Mouse (Mus musculus): ENCODE results near the gene Slco2a1.
"Not testable (repeated sequence)": the region's sequence is repeated elsewhere in the genome, so short reads cannot be mapped to it uniquely, and the experiment has no call there.

Slco2a1 gene

GRCm38 (mm10) chr9:103082246-103082975, 93.9 kb downstream of the Slco2a1 start:
- DNase-seq (ENCODE audit: low spot score in 2 of 2), result no peak

- DNase-seq (ENCODE audit: low spot score in 2 of 2), result no peak
Measured at GRCm38 (mm10) chr9:103083405-103083804, 94.9 kb downstream of the Slco2a1 start.

GRCm38 (mm10) chr9:103086736-103087135, 98.2 kb downstream of the Slco2a1 start:
- DNase-seq (ENCODE audit: low spot score in 2 of 2), result no peak

DNA sequence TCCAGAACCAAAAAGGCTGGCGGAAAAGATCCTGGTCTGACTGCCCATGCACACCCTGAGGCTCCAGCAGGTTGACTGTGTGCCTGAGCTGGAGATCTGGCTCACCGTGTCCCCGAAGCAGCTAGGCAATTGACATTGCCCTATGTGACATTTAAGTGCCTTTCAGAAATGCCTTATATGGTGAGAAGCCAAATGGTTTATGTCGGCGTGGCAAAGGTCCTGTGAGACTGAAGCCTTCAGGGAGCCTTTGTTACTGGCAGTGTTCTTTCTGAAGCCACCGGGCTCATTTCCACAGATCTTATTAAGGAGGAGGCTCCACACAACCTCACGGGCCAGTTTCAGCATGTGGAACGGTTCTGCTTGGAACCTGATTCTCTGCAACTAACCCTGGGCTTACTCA, 98.8 kb downstream of the Slco2a1 start:
- DNase-seq (ENCODE audit: low spot score in 2 of 2), result no peak

- no peak for DNase-seq (ENCODE audit: low spot score in 2 of 2)
Measured at GRCm38 (mm10) chr9:103088661-103089060, 100.1 kb downstream of the Slco2a1 start.

- no peak for DNase-seq (ENCODE audit: low spot score in 2 of 2)
Measured at GRCm38 (mm10) chr9:103090116-103090875, 101.8 kb downstream of the Slco2a1 start.

DNA sequence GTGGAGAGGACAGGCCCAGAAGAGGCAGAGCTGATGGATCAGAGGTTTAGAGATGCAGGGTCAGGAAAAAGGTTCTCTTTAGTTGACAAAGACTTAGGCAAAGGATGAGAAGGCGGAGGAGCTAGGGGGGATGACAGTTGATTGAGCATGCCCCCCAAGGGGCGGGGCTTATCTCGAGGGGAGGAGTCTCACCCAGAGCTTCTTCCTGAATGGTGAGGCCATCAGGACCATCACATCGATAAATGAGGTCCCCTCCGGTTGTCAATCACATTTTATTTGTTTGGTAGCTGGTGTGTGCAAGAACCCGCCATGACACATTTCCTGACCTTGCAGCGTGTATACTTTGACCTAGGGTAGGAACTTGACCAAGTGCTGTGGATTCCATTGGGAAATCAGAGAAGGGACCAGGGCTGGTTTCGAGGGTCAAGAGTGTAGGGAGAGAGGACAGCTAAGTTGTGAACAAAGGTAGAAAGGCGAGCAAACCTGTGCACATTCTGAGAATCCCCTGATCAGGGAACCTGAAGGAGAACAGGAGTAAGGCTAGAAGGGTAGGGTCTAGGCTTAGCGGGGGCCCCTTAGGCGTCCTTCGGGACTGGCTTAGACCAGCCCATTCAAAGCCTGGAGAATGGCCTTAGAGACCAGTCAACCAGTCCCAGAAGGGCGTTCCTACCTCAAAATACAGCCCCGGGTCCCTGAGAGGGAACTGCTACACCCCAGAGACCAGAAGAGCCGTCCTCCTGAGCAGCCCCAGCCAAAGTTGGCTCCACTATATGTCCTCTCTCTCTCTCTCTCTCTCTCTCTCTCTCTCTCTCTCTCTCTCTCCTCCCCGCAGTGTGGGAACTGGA, 102.7 kb downstream of the Slco2a1 start:
- DNase-seq (ENCODE audit: low spot score in 2 of 2), result no peak

GRCm38 (mm10) chr9:103092248-103092647, 103.7 kb downstream of the Slco2a1 start:
- peak; percentile 32 to 37 for DNase-seq (ENCODE audit: low spot score in 2 of 2)

DNA sequence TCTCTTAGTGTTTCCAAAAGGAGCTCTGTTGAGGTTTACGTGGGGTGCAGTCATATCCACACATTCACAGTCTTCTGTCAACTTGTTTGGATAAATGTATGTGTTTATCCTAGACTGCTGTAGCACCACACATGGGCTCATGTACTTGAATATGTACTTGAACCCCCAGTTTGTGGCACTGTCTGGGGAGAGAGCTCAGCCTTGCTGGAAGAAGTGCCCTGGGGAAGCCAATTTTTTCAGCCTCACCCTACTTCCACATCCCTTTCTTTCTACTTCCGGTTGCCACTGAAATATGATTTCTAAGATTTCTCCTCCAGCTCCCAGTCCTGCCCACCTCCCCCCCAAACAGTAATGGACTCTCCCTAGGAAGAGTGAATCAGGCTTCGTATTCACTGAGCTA, 105.2 kb downstream of the Slco2a1 start:
- DNase-seq (ENCODE audit: low spot score in 2 of 2), result no peak

DNA sequence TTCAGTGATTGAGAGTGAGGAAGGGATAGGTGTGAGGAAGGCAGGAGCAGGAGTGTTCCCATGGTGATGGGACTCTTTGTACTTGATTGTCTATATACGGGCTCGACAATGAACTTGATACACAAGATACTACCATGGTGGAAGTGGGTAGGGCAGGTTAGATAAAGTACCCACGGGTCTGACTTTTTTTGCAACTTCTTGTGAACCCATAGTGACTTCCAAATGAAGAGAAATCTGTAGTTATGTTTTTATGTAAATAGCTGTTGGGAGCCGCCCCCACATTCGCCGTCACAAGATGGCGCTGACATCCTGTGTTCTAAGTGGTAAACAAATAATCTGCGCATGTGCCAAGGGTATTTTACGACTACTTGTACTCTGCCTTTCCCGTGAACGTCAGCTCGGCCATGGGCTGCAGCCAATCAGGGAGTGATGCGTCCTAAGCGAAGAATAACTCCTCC, 119.9 kb downstream of the Slco2a1 start:
- DNase-seq (ENCODE audit: low spot score in 2 of 2), result not testable (repeated sequence)

DNA sequence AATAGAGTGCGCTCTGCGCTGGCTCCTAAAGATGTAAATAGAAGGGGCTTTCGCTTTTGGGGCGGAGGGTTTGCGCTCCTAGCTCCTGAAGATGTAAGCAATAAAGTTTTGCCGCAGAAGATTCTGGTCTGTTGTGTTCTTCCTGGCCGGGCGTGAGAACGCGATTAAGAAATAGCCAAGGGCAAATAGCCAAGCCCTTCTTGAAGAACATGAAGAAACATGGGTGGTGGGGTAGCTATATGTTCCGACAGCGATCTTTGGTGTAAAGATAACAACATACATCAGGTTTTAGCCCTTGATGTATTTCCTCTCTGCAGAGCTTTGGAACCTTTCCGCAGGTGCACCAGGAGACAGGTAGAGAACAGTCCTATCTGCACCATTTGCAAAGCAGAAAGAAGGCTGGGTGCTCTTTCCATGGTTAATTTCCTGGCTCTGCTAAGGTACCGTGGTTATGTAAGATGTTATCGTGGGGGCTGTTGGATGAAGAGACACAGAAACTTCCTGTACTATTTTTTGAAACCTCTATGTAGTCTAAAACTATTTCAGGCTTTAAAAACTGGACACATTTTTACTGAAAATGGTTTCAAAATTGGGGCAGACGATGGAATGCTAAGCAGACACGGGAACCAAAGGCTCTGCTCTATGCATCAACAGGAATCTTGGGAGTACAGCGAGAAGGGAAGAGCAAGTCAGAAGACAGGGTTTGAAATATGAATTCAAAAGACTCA, 120.6 kb downstream of the Slco2a1 start:
- DNase-seq (ENCODE audit: low spot score in 2 of 2), result no peak

DNA sequence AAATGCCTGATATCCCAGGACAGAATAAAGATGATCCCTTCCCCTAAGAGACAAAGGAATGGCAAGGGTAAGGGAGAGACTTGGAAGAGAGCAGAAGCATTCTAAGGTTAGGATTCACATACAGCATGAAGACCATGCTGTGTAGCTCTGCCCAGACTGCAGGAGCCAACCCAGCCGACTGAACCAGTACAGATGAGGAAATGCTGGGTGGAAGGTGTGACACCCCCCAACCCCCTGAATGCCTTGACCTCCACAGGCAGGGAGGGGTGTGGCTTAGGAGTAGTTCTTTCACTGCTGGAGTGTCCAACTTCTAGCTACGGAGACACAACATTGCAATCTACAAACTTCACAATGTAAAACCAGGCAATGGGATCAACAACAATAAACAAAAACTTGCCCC, 121.4 kb downstream of the Slco2a1 start:
- DNase-seq (ENCODE audit: low spot score in 2 of 2), result no peak

DNA sequence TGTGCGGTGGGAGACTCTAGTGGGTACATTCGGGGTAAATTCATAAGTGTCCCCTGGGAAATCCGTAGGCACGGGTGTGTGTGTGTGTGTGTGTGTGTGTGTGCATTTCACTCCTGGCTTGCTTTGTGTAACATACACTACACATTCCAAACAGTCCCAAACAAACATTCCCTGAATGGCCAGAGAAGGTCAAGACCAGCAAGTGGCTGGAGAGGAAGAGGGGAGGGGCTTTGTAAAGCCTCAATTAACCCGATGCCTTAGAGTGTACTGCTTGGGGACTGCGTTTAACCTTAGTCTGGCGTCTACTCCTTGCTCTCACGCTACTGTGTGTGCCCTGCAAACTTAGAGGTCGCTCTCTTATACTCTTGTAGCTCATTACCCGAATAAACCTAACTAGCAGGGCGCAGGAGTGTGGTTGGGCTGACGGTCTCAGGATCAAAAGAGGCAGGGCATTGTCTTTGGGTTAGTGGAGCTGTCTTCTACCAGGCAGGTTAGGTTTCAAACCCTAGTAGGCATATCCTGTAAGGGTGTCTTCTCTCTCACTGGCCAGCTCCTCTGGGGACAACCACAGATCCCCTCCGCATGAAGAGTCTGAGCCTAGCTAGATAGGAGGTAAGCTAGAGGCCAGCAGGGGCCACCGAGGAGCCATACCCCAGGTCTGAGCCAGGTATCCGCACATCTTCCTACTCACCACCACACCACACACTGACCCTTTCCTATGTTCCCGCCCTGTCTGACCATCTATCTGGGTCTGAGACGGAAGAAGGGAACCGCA, 122.4 kb downstream of the Slco2a1 start:
- no peak for DNase-seq (ENCODE audit: low spot score in 2 of 2)

GRCm38 (mm10) chr9:103111621-103112470, 123.3 kb downstream of the Slco2a1 start, which contains the start of gene Rab6b:
TSS of gene Rab6b (plus strand) at chr9:103111787.
- no peak for DNase-seq (ENCODE audit: low spot score in 2 of 2)

- no peak for DNase-seq (ENCODE audit: low spot score in 2 of 2)
Measured at GRCm38 (mm10) chr9:103112471-103113271, 124.2 kb downstream of the Slco2a1 start.

GRCm38 (mm10) chr9:103113351-103113750, 124.8 kb downstream of the Slco2a1 start:
- no peak for DNase-seq (ENCODE audit: low spot score in 2 of 2)

DNA sequence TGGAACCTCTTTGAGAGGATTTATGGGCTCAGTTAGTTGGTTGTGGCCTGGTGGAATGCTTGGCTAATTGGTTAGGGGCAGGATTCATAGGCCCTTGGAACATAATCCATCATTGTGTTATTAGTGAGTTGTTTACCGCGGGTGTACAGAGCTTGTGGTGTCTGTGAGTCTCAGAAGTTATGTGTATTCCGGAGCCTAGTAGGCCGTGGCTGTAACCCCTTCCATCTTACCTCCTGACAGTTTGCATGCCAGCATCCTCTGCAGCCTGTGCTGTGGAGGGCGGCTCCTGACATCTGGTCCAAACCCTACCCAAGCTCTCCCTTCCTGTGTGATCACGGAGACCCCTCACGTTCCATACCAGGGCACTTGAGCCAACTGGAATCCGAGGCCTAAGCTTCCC, 125.8 kb downstream of the Slco2a1 start:
- no peak for DNase-seq (ENCODE audit: low spot score in 2 of 2)

DNA sequence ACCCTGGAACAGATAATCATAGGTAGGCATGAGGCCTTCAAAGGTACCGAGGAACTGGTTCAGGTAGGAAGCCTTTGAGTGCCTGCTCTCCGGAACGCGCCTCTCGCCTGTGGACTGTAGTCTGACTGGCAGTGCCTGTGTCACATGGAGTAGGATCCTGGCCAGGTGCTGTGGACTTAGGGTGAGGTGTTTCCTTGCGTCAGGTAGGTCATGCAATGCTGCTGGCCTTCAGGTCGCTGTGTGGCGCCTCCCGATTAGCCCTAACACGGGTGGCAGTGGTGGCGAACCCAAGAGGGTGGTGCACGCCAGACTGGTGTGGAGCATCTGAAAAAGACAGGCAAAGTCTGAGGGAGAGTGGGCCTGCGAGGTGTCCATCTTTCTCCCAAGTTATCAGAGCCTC, 126.4 kb downstream of the Slco2a1 start:
- DNase-seq (ENCODE audit: low spot score in 2 of 2), result no peak

DNA sequence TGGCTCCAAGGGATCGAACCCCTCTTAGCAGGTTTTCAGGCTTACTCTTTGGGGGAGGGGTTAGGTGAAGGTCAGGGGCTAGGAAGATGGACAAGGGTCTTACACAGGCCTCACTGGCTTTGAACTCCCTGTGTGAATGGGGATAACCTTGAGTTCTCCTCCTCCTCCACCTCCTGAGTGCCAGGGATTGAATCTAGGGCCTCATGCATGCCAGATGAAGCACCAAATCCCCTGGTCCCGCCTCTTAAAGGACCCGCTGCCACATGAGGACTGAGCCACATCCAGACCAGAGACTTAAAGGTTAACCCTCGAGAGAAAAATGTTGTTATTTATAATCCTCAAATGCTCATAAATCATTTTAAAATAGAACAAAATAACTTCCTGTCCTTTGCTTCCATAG, 128.4 kb downstream of the Slco2a1 start:
- DNase-seq (ENCODE audit: low spot score in 2 of 2), result no peak

Measured in spleen, postnatal 36 days (tissue).